Mouse (Mus musculus): ENCODE results near the gene Vrk3. TPM values are rescaled to one million over a fixed set of nuclear protein-coding genes. Genes with fewer than 3 reads are reported as not detected.

The Vrk3 gene
- total and polyA plus RNA-seq, 3 experiments, result 44.9 to 72.0 (median 48.8) TPM

DNA sequence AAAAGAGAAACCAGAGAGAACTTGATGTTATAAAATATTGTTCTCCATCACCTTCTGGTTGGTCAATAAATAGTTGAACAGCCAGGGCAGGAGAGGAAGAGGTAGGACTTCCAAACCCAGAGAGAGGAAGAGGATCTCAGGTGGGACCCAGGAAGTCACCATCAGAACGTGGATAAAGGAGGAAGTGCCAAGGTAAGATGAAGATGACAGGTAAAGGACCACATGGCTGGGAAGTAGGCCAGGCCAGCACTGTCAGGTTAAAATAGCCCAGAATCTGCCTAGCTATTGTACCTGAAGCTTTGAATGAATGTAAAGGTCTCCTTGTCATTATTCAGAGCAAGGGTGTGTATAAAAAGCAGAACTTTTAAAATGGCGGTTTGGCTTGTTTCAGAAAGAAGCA, 60.7 kb downstream of the Vrk3 start:
- Histone ChIP-seq H3K27me3 (ENCODE audit: insufficient read depth, low read length) (peaks cover 27% of the 10 kb centered on the region), H3K4me3 (ENCODE audit: low read depth, low read length) (no peak overlapping the region), H3K36me3 (replicated peaks) (peaks cover 41% of the 10 kb centered on the region), H3K4me1 (ENCODE audit: insufficient read depth, low read depth, low read length) (peaks cover 9% of the 10 kb centered on the region; the same call in 1 of the 2 replicates), H3K9me3 (replicated peaks) (no peaks in the 10 kb centered on the region)
- no peak for ATAC-seq (ENCODE audit: extremely low read depth, insufficient number of reproducible peaks, low FRiP score, poor library complexity, severe bottlenecking)
- no peak for DNase-seq (ENCODE audit: low spot score)
- TF ChIP-seq POLR2AphosphoS5 (IDR thresholded peaks at IDR 0.05; ENCODE audit: insufficient replicate concordance, low read depth, low read length), result no peak
- TF ChIP-seq TAL1 (conservative IDR thresholded peaks at IDR 0.05; ENCODE audit: low read depth, low read length), result no peak
- no peak for TF ChIP-seq GATA2 (IDR thresholded peaks at IDR 0.05; ENCODE audit: borderline replicate concordance, low read depth, low read length)
- no peak for TF ChIP-seq CTCF (IDR thresholded peaks at IDR 0.05; ENCODE audit: low read depth, low read length)
- TF ChIP-seq GATA1 (IDR thresholded peaks at IDR 0.05; ENCODE audit: borderline replicate concordance, low read length), result no peak

- H3K9me3 ChIP-seq (replicated peaks), result no peaks in the 10 kb centered on the region
- DNase-seq (ENCODE audit: low spot score), result no peak
- peaks cover 47% of the 10 kb centered on the region for H3K36me3 ChIP-seq (replicated peaks)
- H3K4me1 ChIP-seq (ENCODE audit: insufficient read depth, low read depth, low read length), result peaks cover 14% of the 10 kb centered on the region
- no peak for ATAC-seq (ENCODE audit: extremely low read depth, insufficient number of reproducible peaks, low FRiP score, poor library complexity, severe bottlenecking)
- TF ChIP-seq POLR2AphosphoS5 (IDR thresholded peaks at IDR 0.05; ENCODE audit: insufficient replicate concordance, low read depth, low read length) (no peak), TAL1 (conservative IDR thresholded peaks at IDR 0.05; ENCODE audit: low read depth, low read length) (no peak), CTCF (IDR thresholded peaks at IDR 0.05; ENCODE audit: low read depth, low read length) (no peak), GATA1 (IDR thresholded peaks at IDR 0.05; ENCODE audit: borderline replicate concordance, low read length) (no peak), GATA2 (IDR thresholded peaks at IDR 0.05; ENCODE audit: borderline replicate concordance, low read depth, low read length) (no peak)
- H3K4me3 ChIP-seq (ENCODE audit: low read depth, low read length), result no peak overlapping the region
- H3K27me3 ChIP-seq (ENCODE audit: insufficient read depth, low read length), result peaks cover 23% of the 10 kb centered on the region
Observed at GRCm38 (mm10) chr7:44809466-44809865, 61.3 kb downstream of the Vrk3 start.

DNA sequence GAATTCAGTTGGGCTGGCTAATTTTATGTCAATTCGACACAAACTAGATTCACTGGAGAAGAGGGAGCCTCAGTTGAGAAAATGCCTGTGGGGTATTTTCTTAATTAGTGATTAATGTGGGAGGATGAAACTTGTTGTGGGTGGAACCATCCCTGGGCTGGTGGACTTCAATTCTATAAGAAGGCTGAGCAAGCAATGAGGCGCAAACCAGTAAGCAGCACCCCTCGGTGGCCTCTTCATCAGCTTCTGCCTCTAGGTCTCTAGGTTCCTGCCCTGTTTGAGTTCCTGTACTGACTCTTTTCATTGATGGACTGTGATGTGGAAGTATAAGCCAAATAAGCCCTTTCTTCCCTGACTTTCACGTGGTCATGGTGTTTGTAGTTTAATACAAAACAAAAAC, 62.2 kb downstream of the Vrk3 start:
- H3K36me3 ChIP-seq (replicated peaks), result peaks cover 54% of the 10 kb centered on the region
- peaks cover 14% of the 10 kb centered on the region for H3K27me3 ChIP-seq (ENCODE audit: insufficient read depth, low read length)
- H3K4me1 ChIP-seq (ENCODE audit: insufficient read depth, low read depth, low read length), result peaks cover 23% of the 10 kb centered on the region
- H3K9me3 ChIP-seq (replicated peaks), result no peaks in the 10 kb centered on the region
- DNase-seq (ENCODE audit: low spot score) (no peak), ATAC-seq (ENCODE audit: extremely low read depth, insufficient number of reproducible peaks, low FRiP score, poor library complexity, severe bottlenecking) (no peak)
- TF ChIP-seq GATA2 (IDR thresholded peaks at IDR 0.05; ENCODE audit: borderline replicate concordance, low read depth, low read length) (no peak), GATA1 (IDR thresholded peaks at IDR 0.05; ENCODE audit: borderline replicate concordance, low read length) (no peak)
- H3K4me3 ChIP-seq (ENCODE audit: low read depth, low read length), result no peak overlapping the region

DNA sequence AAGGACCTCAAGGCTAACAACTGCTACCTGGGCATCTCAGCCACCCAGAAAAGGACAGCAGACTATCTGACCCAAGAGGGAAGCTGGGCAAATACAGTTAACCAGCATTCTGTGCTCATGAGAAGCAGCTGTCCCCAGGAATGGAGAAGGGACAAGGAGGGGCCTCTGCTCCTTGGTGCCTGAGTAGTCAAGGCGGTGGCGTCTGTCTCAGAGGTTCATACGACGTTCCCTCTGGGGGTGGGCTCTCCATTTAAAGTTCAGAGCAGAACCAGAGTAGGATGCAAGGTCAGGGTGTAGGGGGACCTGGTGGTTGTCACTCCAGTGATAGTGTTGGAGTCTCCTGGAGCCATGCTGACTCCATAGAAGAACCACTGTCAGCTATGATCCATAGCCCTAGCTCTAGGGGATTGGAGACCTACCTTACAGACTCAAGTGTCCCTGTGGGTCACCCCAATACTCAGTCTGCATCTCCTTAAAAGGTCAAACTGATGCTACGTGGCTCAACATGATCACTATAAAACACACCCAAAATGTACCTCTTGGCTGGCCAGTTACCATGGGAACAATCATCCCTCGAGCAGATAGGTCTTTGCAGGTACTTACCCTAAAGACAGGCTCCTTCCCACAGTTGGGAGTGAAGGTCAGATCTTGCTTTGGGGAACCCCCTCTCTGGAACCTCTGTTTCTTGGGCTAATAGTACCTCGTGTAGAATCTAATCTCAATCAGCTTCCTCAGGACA, 62.8 kb downstream of the Vrk3 start:
- TF ChIP-seq CTCF (IDR thresholded peaks at IDR 0.05; ENCODE audit: low read depth, low read length) (no peak), POLR2AphosphoS5 (IDR thresholded peaks at IDR 0.05; ENCODE audit: insufficient replicate concordance, low read depth, low read length) (no peak), TAL1 (conservative IDR thresholded peaks at IDR 0.05; ENCODE audit: low read depth, low read length) (no peak), GATA2 (IDR thresholded peaks at IDR 0.05; ENCODE audit: borderline replicate concordance, low read depth, low read length) (no peak), GATA1 (IDR thresholded peaks at IDR 0.05; ENCODE audit: borderline replicate concordance, low read length) (no peak)
- DNase-seq (ENCODE audit: low spot score) (no peak), ATAC-seq (ENCODE audit: extremely low read depth, insufficient number of reproducible peaks, low FRiP score, poor library complexity, severe bottlenecking) (no peak)
- H3K4me1 ChIP-seq (ENCODE audit: insufficient read depth, low read depth, low read length), result peaks cover 23% of the 10 kb centered on the region
- no peaks in the 10 kb centered on the region for H3K9me3 ChIP-seq (replicated peaks)
- H3K36me3 ChIP-seq (replicated peaks), result peaks cover 54% of the 10 kb centered on the region
- no peak overlapping the region for H3K4me3 ChIP-seq (ENCODE audit: low read depth, low read length)
- H3K27me3 ChIP-seq (ENCODE audit: insufficient read depth, low read length), result peaks cover 7% of the 10 kb centered on the region

GRCm38 (mm10) chr7:44812651-44813325, 64.6 kb downstream of the Vrk3 start:
- TF ChIP-seq POLR2AphosphoS5 (IDR thresholded peaks at IDR 0.05; ENCODE audit: insufficient replicate concordance, low read depth, low read length) (no peak), GATA1 (IDR thresholded peaks at IDR 0.05; ENCODE audit: borderline replicate concordance, low read length) (no peak), TAL1 (conservative IDR thresholded peaks at IDR 0.05; ENCODE audit: low read depth, low read length) (no peak), CTCF (IDR thresholded peaks at IDR 0.05; ENCODE audit: low read depth, low read length) (no peak), GATA2 (IDR thresholded peaks at IDR 0.05; ENCODE audit: borderline replicate concordance, low read depth, low read length) (no peak)
- Histone ChIP-seq H3K4me1 (ENCODE audit: insufficient read depth, low read depth, low read length) (peaks cover 28% of the 10 kb centered on the region), H3K4me3 (ENCODE audit: low read depth, low read length) (no peak overlapping the region), H3K36me3 (replicated peaks) (peaks cover 65% of the 10 kb centered on the region), H3K27me3 (ENCODE audit: insufficient read depth, low read length) (no peaks in the 10 kb centered on the region), H3K9me3 (replicated peaks) (no peaks in the 10 kb centered on the region)
- ATAC-seq (ENCODE audit: extremely low read depth, insufficient number of reproducible peaks, low FRiP score, poor library complexity, severe bottlenecking), result no peak
- DNase-seq (ENCODE audit: low spot score), result no peak

DNA sequence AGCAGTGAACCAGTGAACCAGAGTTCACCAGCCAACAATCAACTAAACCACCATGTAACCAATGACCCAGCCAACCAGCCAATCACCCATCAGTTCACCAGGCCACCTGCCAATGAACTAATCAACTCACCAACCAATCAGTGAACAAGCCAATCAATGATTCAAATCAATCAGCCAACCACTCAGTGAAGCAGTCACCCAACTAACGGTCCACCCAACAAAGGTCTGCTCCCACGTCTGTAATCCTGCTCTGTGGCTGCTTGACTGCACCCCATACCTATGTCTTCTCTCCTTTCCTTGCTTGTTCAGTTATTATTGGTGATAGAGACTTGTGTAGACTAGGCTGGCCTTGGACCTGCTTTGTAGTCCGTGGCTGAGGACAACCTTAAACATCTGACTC, 65.8 kb downstream of the Vrk3 start:
- DNase-seq (ENCODE audit: low spot score) (no peak), ATAC-seq (ENCODE audit: extremely low read depth, insufficient number of reproducible peaks, low FRiP score, poor library complexity, severe bottlenecking) (no peak)
- Histone ChIP-seq H3K9me3 (replicated peaks) (no peaks in the 10 kb centered on the region), H3K4me1 (ENCODE audit: insufficient read depth, low read depth, low read length) (peaks cover 38% of the 10 kb centered on the region), H3K36me3 (replicated peaks) (peaks cover 76% of the 10 kb centered on the region), H3K27me3 (ENCODE audit: insufficient read depth, low read length) (no peaks in the 10 kb centered on the region), H3K4me3 (ENCODE audit: low read depth, low read length) (peak overlapping the region; percentile 14; the same call in 1 of the 2 replicates)
- TF ChIP-seq GATA1 (IDR thresholded peaks at IDR 0.05; ENCODE audit: borderline replicate concordance, low read length) (no peak), POLR2AphosphoS5 (IDR thresholded peaks at IDR 0.05; ENCODE audit: insufficient replicate concordance, low read depth, low read length) (no peak), TAL1 (conservative IDR thresholded peaks at IDR 0.05; ENCODE audit: low read depth, low read length) (no peak), CTCF (IDR thresholded peaks at IDR 0.05; ENCODE audit: low read depth, low read length) (no peak), GATA2 (IDR thresholded peaks at IDR 0.05; ENCODE audit: borderline replicate concordance, low read depth, low read length) (no peak)
